Mouse (Mus musculus): ENCODE results near the gene Nkpd1. TPM values are rescaled to one million over a fixed set of nuclear protein-coding genes. Genes with fewer than 3 reads are reported as not detected.

Nkpd1 gene
- polyA plus RNA-seq (2017; shearing (Covaris generic)), result not detected

GRCm38 (mm10) chr7:19517652-19518365 lies at the start of gene Nkpd1:
Nkpd1 (plus strand) TSS chr7:19517838.
- no peak for ATAC-seq

- no peak for ATAC-seq
Observed at GRCm38 (mm10) chr7:19468279-19468678, 49.4 kb upstream of the Nkpd1 start.

- ATAC-seq, result no peak
Observed at GRCm38 (mm10) chr7:19469404-19469803, 48.2 kb upstream of the Nkpd1 start.

- ATAC-seq, result no peak
Observed at GRCm38 (mm10) chr7:19470308-19470707, 47.3 kb upstream of the Nkpd1 start.

DNA sequence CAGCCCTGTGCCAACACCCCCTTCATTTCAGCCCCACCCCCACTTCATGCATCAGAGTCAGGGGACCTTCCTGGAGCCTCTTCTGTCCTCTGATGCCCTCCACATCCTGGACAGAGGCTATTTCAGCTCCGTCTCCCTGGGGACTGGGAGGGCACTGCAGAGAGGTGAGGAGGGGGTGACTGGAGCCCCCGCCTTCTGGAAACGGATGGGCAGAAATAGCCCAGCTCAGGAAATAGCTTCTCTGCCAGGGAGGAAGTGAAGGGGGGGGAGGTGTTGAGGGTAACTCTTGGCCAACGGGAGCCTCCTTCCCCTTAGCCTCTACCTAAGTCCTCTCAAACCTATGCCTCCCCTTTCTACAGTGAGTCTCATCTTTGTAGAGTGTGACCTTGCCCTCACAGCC lies 45.2 kb upstream of the Nkpd1 start:
- no peak for ATAC-seq

DNA sequence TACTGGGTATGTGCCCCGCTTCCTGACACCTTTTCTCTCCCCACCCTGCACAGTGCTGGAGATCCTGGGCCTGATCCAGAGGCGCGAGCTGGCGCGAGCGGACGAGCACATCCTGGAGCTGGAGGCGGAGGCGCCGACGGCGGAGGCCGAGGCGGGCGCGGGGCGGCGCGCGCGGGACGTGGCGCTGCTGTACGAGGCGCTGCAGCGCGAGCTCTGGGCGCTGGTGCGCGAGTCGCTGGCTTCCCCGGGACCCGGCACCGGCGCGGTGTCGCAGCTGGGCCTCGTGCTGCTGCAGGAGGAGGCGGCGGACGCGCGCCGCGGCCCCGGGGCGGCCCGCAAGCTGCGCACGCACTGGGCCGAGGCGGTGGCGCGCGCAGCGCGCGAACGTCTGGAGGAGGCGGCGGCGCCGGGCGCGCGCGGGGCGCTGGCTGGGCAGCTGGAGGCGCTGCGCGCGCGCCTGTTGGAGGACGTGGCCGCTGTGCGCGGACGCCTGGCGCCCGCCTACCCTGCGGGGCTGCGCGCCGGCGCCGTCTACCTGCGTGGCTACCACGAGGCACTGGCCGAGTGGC lies 43.7 kb upstream of the Nkpd1 start:
- no peak for ATAC-seq

- ATAC-seq, result no peak
Observed at GRCm38 (mm10) chr7:19477084-19477483, 40.6 kb upstream of the Nkpd1 start.

- no peak for ATAC-seq
Observed at GRCm38 (mm10) chr7:19477624-19478384, 39.8 kb upstream of the Nkpd1 start.

GRCm38 (mm10) chr7:19483281-19483680 lies 34.4 kb upstream of the Nkpd1 start:
- no peak for ATAC-seq

DNA sequence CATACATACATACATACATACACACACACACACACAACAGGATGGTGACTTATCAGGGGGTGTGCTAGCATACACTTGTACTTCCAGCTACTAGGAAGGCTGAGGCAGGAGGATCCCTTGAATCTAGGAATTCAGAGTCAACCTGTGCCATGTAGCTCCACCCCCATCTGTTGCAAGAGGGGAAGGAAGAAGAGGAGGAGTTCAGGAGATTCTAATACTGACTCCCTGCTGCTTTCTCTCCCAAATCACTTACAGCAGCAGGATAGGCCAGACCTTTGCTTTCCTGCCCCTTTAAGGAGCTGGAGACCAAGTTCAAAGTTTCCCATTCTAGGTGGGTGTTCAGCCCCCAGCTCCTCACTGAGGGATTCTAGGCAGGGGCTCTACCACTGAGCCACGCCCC lies 32.1 kb upstream of the Nkpd1 start:
- ATAC-seq, result no peak

- no peak for ATAC-seq
Observed at GRCm38 (mm10) chr7:19486549-19486948, 31.1 kb upstream of the Nkpd1 start.

GRCm38 (mm10) chr7:19489525-19489924 lies 28.1 kb upstream of the Nkpd1 start:
- ATAC-seq, result no peak

DNA sequence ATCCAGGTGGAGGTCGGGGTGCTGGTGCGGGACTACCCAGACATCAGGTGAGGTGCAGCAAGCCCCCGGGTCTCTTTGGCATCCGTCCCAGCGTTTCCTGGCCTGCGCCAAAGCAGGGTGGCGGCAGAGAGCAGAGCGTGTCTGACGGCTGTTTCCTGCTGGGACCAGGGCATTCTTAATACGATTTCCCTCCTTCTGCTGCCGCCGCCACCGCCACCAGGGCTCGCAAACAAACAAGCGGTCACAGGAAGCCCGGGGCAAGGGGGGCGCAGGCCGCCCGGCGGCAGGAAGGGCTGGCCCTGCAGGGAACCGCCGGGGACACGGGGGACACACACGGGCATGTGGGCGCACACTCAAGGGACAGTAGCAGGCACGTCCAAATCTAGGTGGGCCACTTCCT lies 25.9 kb upstream of the Nkpd1 start:
- no peak for ATAC-seq

- no peak for ATAC-seq
Observed at GRCm38 (mm10) chr7:19494751-19495474, 22.7 kb upstream of the Nkpd1 start.

DNA sequence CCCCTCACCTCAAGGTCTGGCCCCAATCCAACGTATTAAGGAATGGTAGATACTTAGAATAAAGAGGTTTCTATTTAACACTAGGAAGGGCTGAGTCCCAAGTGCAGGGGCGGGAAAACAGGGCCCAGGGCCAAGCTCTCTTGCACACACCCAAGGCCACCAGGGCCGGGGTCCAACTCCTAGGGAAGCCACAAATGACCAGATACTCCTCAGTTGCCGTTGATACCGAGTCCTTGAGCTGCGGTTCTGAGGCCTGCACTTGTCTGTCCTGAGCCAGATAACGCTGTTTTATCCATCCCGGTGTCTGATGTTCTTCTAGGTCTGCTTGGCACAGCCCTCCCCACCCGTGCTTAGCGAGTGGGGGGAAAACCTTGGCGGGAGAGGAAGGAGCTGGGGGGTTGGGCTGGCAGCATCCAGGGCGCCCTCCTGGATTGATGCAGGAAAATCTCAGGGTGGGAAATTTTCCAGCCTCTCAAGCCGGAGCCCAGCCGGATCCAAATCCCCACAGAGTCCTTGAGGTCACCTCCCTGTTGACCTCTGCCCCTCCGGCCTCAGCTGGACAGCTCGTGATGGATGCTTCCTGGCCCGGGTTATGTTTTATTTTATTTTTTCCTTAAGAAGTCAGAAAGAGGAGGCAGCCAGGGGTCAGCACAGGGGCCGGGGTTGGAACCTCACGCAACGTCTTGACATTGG lies 22.0 kb upstream of the Nkpd1 start:
- no peak for ATAC-seq

DNA sequence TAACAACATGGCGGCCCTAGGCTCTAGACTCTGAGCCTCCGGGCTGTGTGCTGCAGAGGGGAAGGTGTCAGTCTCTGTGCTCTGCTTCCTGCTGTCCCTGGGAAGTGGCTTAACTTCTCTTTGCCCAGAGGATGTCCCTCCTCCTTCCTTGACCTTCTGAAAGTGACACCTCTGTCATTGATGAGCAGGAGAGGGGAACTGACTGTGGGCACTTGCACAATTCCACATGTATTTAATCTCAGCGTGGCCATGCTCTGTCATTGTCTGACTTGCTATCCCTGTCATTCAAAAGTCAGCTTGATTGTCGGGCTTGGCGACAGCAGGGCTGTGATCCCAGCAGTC lies 21.5 kb upstream of the Nkpd1 start:
- no peak for ATAC-seq

DNA sequence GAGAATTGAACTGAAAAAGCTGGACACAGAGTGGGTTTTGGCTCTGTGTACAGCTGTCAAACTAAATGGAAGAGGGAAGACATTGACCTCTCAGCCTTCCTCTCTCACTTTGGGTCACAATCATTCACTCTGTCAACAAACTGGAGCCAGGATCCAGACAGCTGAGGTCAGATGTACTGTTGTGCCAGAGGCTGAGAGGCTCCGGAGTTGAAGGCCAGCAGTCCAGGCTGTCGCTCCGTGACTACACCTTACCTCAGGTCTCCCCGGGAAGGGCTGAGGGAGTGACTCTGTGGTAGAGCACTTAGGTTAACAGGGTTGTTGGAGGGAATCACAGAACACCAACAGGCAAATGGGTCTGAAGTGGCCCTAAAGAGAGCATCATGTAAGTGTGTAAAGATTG lies 19.3 kb upstream of the Nkpd1 start:
- no peak for ATAC-seq

DNA sequence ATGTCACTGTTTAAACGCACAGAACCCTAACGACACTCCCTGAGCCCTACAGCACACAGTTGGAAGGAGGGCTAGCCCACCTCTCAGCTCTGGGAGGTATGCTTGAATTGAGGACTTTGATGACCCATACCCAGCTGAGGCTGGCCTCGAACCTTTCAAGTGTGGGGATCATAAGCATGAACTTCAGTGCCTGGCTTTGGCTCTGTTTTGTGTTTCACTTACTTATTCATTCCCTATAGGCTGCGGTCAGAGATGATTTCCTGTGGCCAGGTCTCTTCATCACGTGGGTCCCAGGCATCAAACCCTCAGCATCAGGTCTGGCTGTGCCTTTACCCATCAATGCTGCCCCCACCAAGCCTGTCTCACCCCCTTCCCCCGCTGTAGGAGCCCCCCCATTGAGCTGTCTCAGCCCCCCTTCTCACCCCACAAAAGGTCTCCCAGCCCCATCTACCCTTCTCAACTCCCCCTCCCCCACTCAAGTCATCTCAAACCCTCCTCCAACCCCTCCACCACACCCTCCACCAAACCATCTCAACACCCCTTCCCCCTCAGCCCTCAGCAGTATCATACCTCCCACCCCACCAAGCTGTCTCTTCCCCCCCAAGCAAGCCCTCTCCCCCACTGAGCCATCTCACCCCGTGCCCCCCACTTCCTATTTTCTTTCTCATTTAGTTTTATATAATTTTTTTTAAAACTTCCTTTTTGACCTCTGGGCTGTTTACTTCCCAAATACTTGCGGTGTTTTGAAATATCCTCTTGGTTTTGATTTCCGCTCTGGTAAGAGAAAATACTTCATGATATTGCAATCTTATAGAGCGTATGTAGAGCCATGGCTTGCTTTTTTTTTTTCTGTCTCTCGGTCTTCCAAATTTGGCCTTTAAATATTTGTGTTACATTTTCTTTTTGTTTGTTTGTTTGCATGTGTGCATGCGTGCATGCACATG lies 16.9 kb upstream of the Nkpd1 start:
- no peak for ATAC-seq

- ATAC-seq, result no peak
Observed at GRCm38 (mm10) chr7:19501658-19502057, 16.0 kb upstream of the Nkpd1 start.

- ATAC-seq, result no peak
Observed at GRCm38 (mm10) chr7:19503481-19504068, 14.1 kb upstream of the Nkpd1 start.

GRCm38 (mm10) chr7:19506326-19506725 lies 11.3 kb upstream of the Nkpd1 start:
- ATAC-seq, result no peak
